Mouse (Mus musculus): ENCODE results near the gene Mapk3. TPM values are rescaled to one million over a fixed set of nuclear protein-coding genes. Genes with fewer than 3 reads are reported as not detected.

Gene Mapk3
- total and polyA plus RNA-seq, 3 experiments = 5.2 to 45.1 TPM; not detected in 1

DNA sequence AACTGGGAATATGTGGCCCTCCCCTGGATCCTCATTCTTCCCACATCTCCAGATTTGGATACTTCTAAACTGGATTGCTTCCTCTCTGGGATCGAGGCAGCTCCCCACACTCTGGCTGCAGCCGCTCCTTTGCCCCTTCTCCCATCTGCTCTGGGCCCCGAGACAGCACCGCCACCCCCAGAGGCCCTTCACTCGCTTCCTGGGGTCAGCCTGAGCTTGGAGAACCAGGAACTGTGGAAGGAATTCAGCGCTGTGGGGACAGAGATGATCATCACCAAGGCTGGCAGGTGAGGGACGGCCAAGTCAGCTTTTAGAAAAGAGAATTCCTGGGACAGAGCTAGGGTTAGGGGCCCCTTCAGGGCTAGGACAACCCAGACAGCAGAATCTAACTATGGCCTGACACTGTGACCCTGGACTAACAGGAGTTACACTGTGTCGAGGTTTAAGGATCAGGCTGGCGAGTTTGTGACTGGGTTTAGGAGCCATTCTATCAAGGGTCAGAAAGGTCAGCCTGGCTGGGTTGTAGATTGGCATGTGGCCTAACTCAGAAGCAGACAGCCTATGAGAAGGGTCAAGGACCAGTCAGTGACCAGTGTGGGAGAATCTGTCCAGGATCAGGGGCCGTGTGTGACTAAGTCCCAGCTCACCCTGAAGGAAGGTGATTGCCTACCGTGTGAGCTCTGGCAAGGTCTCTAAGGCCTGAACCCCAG, 22.4 kb downstream of the Mapk3 start:
- Histone ChIP-seq H3K4me3 (ENCODE audit: control insufficient read depth in 1 of 2, insufficient read depth in 1 of 2, low read depth in 2 of 2, low read length in 2 of 2) (no peak overlapping the region), H3K27ac (ENCODE audit: control insufficient read depth, low read depth, low read length) (no peak overlapping the region), H3K36me3 (ENCODE audit: control insufficient read depth in 1 of 2, insufficient read depth in 2 of 2, low read length in 2 of 2) (peaks cover 4% of the 10 kb centered on the region in 2 experiments; a peak in 3 of 4 replicates), H3K27me3 (ENCODE audit: control insufficient read depth in 1 of 2, insufficient read depth in 2 of 2, low read length in 2 of 2) (no peaks in the 10 kb centered on the region), H3K4me1 (ENCODE audit: control insufficient read depth in 1 of 2, insufficient read depth in 2 of 2, low read length in 2 of 2) (peaks cover 5 to 16% of the 10 kb centered on the region in 2 experiments), H3K9me3 (replicated peaks; ENCODE audit: insufficient read depth, low read length) (no peaks in the 10 kb centered on the region), H3K79me2 (ENCODE audit: control insufficient read depth, insufficient read depth, low read length, poor library complexity) (no peaks in the 10 kb centered on the region; the same call in 1 of the 2 replicates), H3K9ac (ENCODE audit: control insufficient read depth, low read depth, low read length, poor library complexity, severe bottlenecking) (no peak overlapping the region)
- TF ChIP-seq KAT2A (conservative IDR thresholded peaks at IDR 0.05; ENCODE audit: low read depth, low read length) (no peak), USF1 (IDR thresholded peaks at IDR 0.05; ENCODE audit: low read depth, low read length) (no peak), ETS1 (IDR thresholded peaks at IDR 0.05; ENCODE audit: low read depth, low read length) (no peak), JUND (IDR thresholded peaks at IDR 0.05; ENCODE audit: low read depth, low read length) (no peak), GABPA (IDR thresholded peaks at IDR 0.05; ENCODE audit: low read depth, low read length) (no peak), MXI1 (IDR thresholded peaks at IDR 0.05; ENCODE audit: low read depth, low read length) (no peak), UBTF (IDR thresholded peaks at IDR 0.05; ENCODE audit: borderline replicate concordance, insufficient read depth, low read depth, low read length) (no peak), ZKSCAN1 (IDR thresholded peaks at IDR 0.05; ENCODE audit: low read depth, low read length) (no peak), E2F4 (IDR thresholded peaks at IDR 0.05; ENCODE audit: borderline replicate concordance, low read depth, low read length) (no peak), POLR2AphosphoS2 (IDR thresholded peaks at IDR 0.05; ENCODE audit: low read length) (no peak), TAL1 (IDR thresholded peaks at IDR 0.05; ENCODE audit: low read length) (no peak)
- no peak for DNase-seq (ENCODE audit: low read depth, low spot score)

DNA sequence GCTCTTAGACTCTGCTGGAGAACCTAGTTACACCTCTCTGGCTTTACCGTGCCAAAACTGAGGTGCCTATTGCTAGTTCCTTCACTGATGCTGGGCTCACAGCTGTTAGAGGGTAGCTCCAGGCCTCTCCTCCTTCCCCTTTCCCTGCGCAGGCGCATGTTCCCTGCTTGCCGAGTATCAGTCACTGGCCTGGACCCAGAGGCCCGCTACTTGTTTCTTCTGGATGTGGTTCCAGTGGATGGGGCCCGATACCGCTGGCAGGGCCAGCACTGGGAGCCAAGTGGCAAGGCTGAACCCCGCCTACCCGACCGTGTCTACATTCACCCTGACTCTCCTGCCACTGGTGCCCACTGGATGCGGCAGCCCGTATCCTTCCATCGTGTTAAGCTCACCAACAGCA, 23.3 kb downstream of the Mapk3 start:
- H3K79me2 ChIP-seq (ENCODE audit: control insufficient read depth, insufficient read depth, low read length, poor library complexity) = no peaks in the 10 kb centered on the region
- peaks cover 4 to 5% of the 10 kb centered on the region in 2 experiments; a peak in 3 of 4 replicates for H3K36me3 ChIP-seq (ENCODE audit: control insufficient read depth in 1 of 2, insufficient read depth in 2 of 2, low read length in 2 of 2)
- H3K9me3 ChIP-seq (replicated peaks; ENCODE audit: insufficient read depth, low read length) = no peaks in the 10 kb centered on the region
- no peak overlapping the region for H3K4me3 ChIP-seq (ENCODE audit: control insufficient read depth in 1 of 2, insufficient read depth in 1 of 2, low read depth in 2 of 2, low read length in 2 of 2)
- no peak for TF ChIP-seq MAFK (IDR thresholded peaks at IDR 0.05; ENCODE audit: borderline replicate concordance, low read depth, low read length)
- TF ChIP-seq BHLHE40 (IDR thresholded peaks at IDR 0.05; ENCODE audit: borderline replicate concordance, low read depth, low read length) = no peak
- no peak for TF ChIP-seq KAT2A (conservative IDR thresholded peaks at IDR 0.05; ENCODE audit: low read depth, low read length)
- no peak for TF ChIP-seq POLR2AphosphoS2 (IDR thresholded peaks at IDR 0.05; ENCODE audit: low read length)
- no peak for TF ChIP-seq USF2 (IDR thresholded peaks at IDR 0.05; ENCODE audit: borderline replicate concordance in 1 of 2, insufficient read depth in 1 of 2, low read depth in 1 of 2, low read length in 2 of 2)
- no peak for TF ChIP-seq CTCF (IDR thresholded peaks at IDR 0.05 in 2 of 3, conservative IDR thresholded peaks at IDR 0.05 in 1 of 3; ENCODE audit: control insufficient read depth in 1 of 3, insufficient read depth in 1 of 3, low read depth in 2 of 3, low read length in 3 of 3, poor library complexity in 1 of 3, severe bottlenecking in 1 of 3)
- TF ChIP-seq MEF2A (IDR thresholded peaks at IDR 0.05; ENCODE audit: extremely low read depth, insufficient replicate concordance, low read depth, low read length, poor library complexity, severe bottlenecking) = no peak
- no peak for TF ChIP-seq HCFC1 (IDR thresholded peaks at IDR 0.05; ENCODE audit: low read depth, low read length)
- TF ChIP-seq MXI1 (IDR thresholded peaks at IDR 0.05; ENCODE audit: low read depth, low read length) = no peak
- no peak for TF ChIP-seq TCF12 (IDR thresholded peaks at IDR 0.05; ENCODE audit: low read depth, low read length)
- TF ChIP-seq POLR2A (IDR thresholded peaks at IDR 0.05; ENCODE audit: control insufficient read depth in 1 of 2, insufficient read depth in 1 of 2, low read depth in 1 of 2, low read length in 2 of 2, poor library complexity in 1 of 2) = no peak
- no peak for TF ChIP-seq POLR2AphosphoS5 (IDR thresholded peaks at IDR 0.05; ENCODE audit: borderline replicate concordance, low read depth, low read length)
- no peaks in the 10 kb centered on the region for H3K27me3 ChIP-seq (ENCODE audit: control insufficient read depth in 1 of 2, insufficient read depth in 2 of 2, low read length in 2 of 2)
- H3K27ac ChIP-seq (ENCODE audit: control insufficient read depth, low read depth, low read length) = no peak overlapping the region
- H3K4me1 ChIP-seq (ENCODE audit: control insufficient read depth in 1 of 2, insufficient read depth in 2 of 2, low read length in 2 of 2) = peaks cover 5 to 10% of the 10 kb centered on the region in 2 experiments; a peak in 3 of 4 replicates
- DNase-seq (ENCODE audit: low read depth, low spot score) = no peak
- H3K9ac ChIP-seq (ENCODE audit: control insufficient read depth, low read depth, low read length, poor library complexity, severe bottlenecking) = no peak overlapping the region

All from MEL (cell line).